Mouse (Mus musculus) CH12.LX (cell line): ENCODE data around the gene Iqgap3. TPM values are rescaled to one million over a fixed set of nuclear protein-coding genes. Genes with fewer than 3 reads are reported as not detected.

Source experiments
- DNase-seq: peaks from one replicate; pipeline ENCODE4 v3.0.0-alpha.2; 2013; ENCODE audit errors: extremely low read depth
- H3K27ac ChIP-seq: 2 replicates; pipeline ENCODE4 v1.5.1; 2012; ENCODE audit warnings: low read depth, mild to moderate bottlenecking, control low read depth, moderate library complexity; ENCODE audit not compliant: insufficient read depth
- H3K27me3 ChIP-seq: replicated peaks from 2 replicates; pipeline ENCODE3; 2012; ENCODE audit warnings: inconsistent platforms
- H3K36me3 ChIP-seq, 2 experiments: replicated peaks in 1 of 2; 2 replicates each; pipeline versions ENCODE3 to v1.6.1; 2012; ENCODE audit warnings: inconsistent platforms in 1 of 2, low read length in 1 of 2, mild to moderate bottlenecking in 1 of 2, mixed read lengths in 1 of 2, moderate library complexity in 1 of 2; ENCODE audit not compliant: control insufficient read depth in 1 of 2, insufficient read depth in 1 of 2
- H3K4me1 ChIP-seq, 2 experiments: 2 replicates each; pipeline ENCODE4 v1.6.1; 2012; ENCODE audit warnings: inconsistent platforms in 1 of 2, moderate library complexity in 1 of 2; ENCODE audit not compliant: insufficient read depth in 2 of 2, control insufficient read depth in 1 of 2
- H3K4me2 ChIP-seq: 2 replicates; pipeline ENCODE4 v1.6.1; 2012; ENCODE audit warnings: low read depth, mild to moderate bottlenecking, control low read depth; ENCODE audit not compliant: poor library complexity, insufficient read depth, severe bottlenecking
- H3K4me3 ChIP-seq, 3 experiments: fragments of 150-350 bp in 1 of 3; sonication (generic) in 1 of 3; replicated peaks in 1 of 3; 2 replicates each; pipeline versions ENCODE3 to v1.5.1; 2011 to 2012; ENCODE audit warnings: low read depth in 2 of 3, low read length in 2 of 3, mild to moderate bottlenecking in 2 of 3, moderate library complexity in 2 of 3, control low read depth in 1 of 3, improper control_type of control experiment in 1 of 3, inconsistent platforms in 1 of 3, mixed read lengths in 1 of 3; ENCODE audit not compliant: poor library complexity in 1 of 3
- H3K79me2 ChIP-seq: replicated peaks from 2 replicates; pipeline ENCODE4 v1.6.1; 2012; ENCODE audit warnings: mild to moderate bottlenecking, moderate library complexity; ENCODE audit not compliant: control insufficient read depth, poor library complexity, insufficient read depth, severe bottlenecking; ENCODE audit errors: extremely low read depth
- H3K9ac ChIP-seq: 2 replicates; pipeline ENCODE4 v1.6.1; 2012; ENCODE audit warnings: low read depth, mild to moderate bottlenecking, control low read depth, moderate library complexity; ENCODE audit not compliant: insufficient read depth
- H3K9me3 ChIP-seq: replicated peaks from 2 replicates; pipeline ENCODE3; 2012; ENCODE audit warnings: low read length, inconsistent platforms, mixed read lengths
- BHLHE40 ChIP-seq: IDR thresholded peaks from 2 replicates; pipeline ENCODE4 v1.6.1; 2011; ENCODE audit warnings: mild to moderate bottlenecking, low read depth, low read length, improper control_type of control experiment
- CHD1 ChIP-seq: IDR thresholded peaks from 2 replicates; pipeline ENCODE4 v1.6.1; 2012; ENCODE audit warnings: low read depth, low read length, improper control_type of control experiment, inconsistent platforms
- CHD2 ChIP-seq: IDR thresholded peaks from 2 replicates; pipeline ENCODE4 v1.6.1; 2011; ENCODE audit warnings: low read length, improper control_type of control experiment
- CTCF ChIP-seq, 2 experiments: IDR thresholded peaks in 1 of 2; conservative IDR thresholded peaks in 1 of 2; 2 replicates each; pipeline ENCODE4 v1.5.1; 2011 to 2012; ENCODE audit warnings: low read depth in 2 of 2, low read length in 2 of 2, improper control_type of control experiment in 1 of 2, inconsistent platforms in 1 of 2, mild to moderate bottlenecking in 1 of 2, moderate library complexity in 1 of 2
- E2F4 ChIP-seq: IDR thresholded peaks from 2 replicates; pipeline ENCODE4 v1.6.1; 2011; ENCODE audit warnings: low read depth, low read length, improper control_type of control experiment; ENCODE audit not compliant: insufficient replicate concordance
- ELF1 ChIP-seq: IDR thresholded peaks from 2 replicates; pipeline ENCODE4 v1.6.1; 2014; ENCODE audit warnings: low read depth, mild to moderate bottlenecking, inconsistent platforms, low read length, improper control_type of control experiment
- EP300 ChIP-seq: IDR thresholded peaks from 2 replicates; pipeline ENCODE4 v1.6.1; 2011; ENCODE audit warnings: low read length, improper control_type of control experiment
- HCFC1 ChIP-seq: IDR thresholded peaks from 2 replicates; pipeline ENCODE4 v1.6.1; 2012; ENCODE audit warnings: low read depth, mild to moderate bottlenecking, inconsistent platforms, low read length, improper control_type of control experiment
- IRF4 ChIP-seq: IDR thresholded peaks from 2 replicates; pipeline ENCODE4 v1.6.1; 2014; ENCODE audit warnings: low read depth, mild to moderate bottlenecking, inconsistent platforms, low read length, improper control_type of control experiment
- JUND ChIP-seq: conservative IDR thresholded peaks from 2 replicates; pipeline ENCODE4 v1.6.1; 2011; ENCODE audit warnings: low read depth, low read length, improper control_type of control experiment
- MAFK ChIP-seq: IDR thresholded peaks from 2 replicates; pipeline ENCODE4 v1.6.1; 2011; ENCODE audit warnings: low read length, improper control_type of control experiment; ENCODE audit not compliant: insufficient replicate concordance
- MAX ChIP-seq: IDR thresholded peaks from 2 replicates; pipeline ENCODE4 v1.6.1; 2011; ENCODE audit warnings: low read length, improper control_type of control experiment
- MAZ ChIP-seq: IDR thresholded peaks from 2 replicates; pipeline ENCODE4 v1.6.1; 2012; ENCODE audit warnings: low read depth, mild to moderate bottlenecking, inconsistent platforms, low read length, improper control_type of control experiment, moderate library complexity
- MEF2A ChIP-seq: IDR thresholded peaks from 2 replicates; pipeline ENCODE4 v1.6.1; 2014; ENCODE audit warnings: low read depth, mild to moderate bottlenecking, inconsistent platforms, low read length, improper control_type of control experiment, borderline replicate concordance
- MXI1 ChIP-seq: IDR thresholded peaks from 2 replicates; pipeline ENCODE4 v1.6.1; 2011; ENCODE audit warnings: mild to moderate bottlenecking, low read depth, low read length, improper control_type of control experiment
- MYC ChIP-seq: IDR thresholded peaks from 2 replicates; pipeline ENCODE4 v1.6.1; 2011; ENCODE audit warnings: low read depth, mild to moderate bottlenecking, improper control_type of control experiment, low read length
- NELFE ChIP-seq: IDR thresholded peaks from 2 replicates; pipeline ENCODE4 v1.6.1; 2011; ENCODE audit warnings: low read depth, low read length, improper control_type of control experiment
- NRF1 ChIP-seq: IDR thresholded peaks from 2 replicates; pipeline ENCODE4 v1.6.1; 2014; ENCODE audit warnings: low read depth, mild to moderate bottlenecking, inconsistent platforms, low read length, improper control_type of control experiment, moderate library complexity
- PAX5 ChIP-seq: IDR thresholded peaks from 2 replicates; pipeline ENCODE4 v1.6.1; 2012; ENCODE audit warnings: low read length, inconsistent platforms, mixed read lengths
- POLR2AphosphoS2 ChIP-seq: IDR thresholded peaks from 2 replicates; pipeline ENCODE4 v1.6.1; 2011; ENCODE audit warnings: low read depth, low read length, improper control_type of control experiment
- RAD21 ChIP-seq: IDR thresholded peaks from 2 replicates; pipeline ENCODE4 v1.6.1; 2011; ENCODE audit warnings: low read depth, mild to moderate bottlenecking, low read length, improper control_type of control experiment, moderate library complexity
- RCOR1 ChIP-seq: conservative IDR thresholded peaks from 2 replicates; pipeline ENCODE4 v1.6.1; 2012; ENCODE audit warnings: low read depth, mild to moderate bottlenecking, inconsistent platforms, low read length, improper control_type of control experiment
- SMC3 ChIP-seq: IDR thresholded peaks from 2 replicates; pipeline ENCODE4 v1.6.1; 2011; ENCODE audit warnings: low read depth, low read length, improper control_type of control experiment
- TBP ChIP-seq: conservative IDR thresholded peaks from 2 replicates; pipeline ENCODE4 v1.6.1; 2011; ENCODE audit warnings: low read depth, low read length, improper control_type of control experiment
- UBTF ChIP-seq: IDR thresholded peaks from 2 replicates; pipeline ENCODE4 v1.6.1; 2012; ENCODE audit warnings: low read depth, mild to moderate bottlenecking, inconsistent platforms, low read length, improper control_type of control experiment, moderate library complexity
- USF1 ChIP-seq: IDR thresholded peaks from 2 replicates; pipeline ENCODE4 v1.6.1; 2014; ENCODE audit warnings: low read depth, mild to moderate bottlenecking, inconsistent platforms, low read length, improper control_type of control experiment
- USF2 ChIP-seq: conservative IDR thresholded peaks from 2 replicates; pipeline ENCODE4 v1.6.1; 2011; ENCODE audit warnings: low read depth, low read length, improper control_type of control experiment
- ZC3H11A ChIP-seq: IDR thresholded peaks from 2 replicates; pipeline ENCODE4 v1.6.1; 2012; ENCODE audit warnings: low read depth, mild to moderate bottlenecking, inconsistent platforms, low read length, improper control_type of control experiment
- dilution Hi-C: fragments of 300-500 bp; cut with MboI; formaldehyde crosslinking; loops from 2 replicates; pipeline ENCODE4 v1.14.3; 2020; ENCODE audit warnings: low sequenced_read_pairs; ENCODE audit not compliant: extremely low pct_unique_long_range_greater_than_20kb, extremely low pct_ligation_motif_present
- in situ Hi-C: fragments of 300-500 bp; cut with MboI; formaldehyde crosslinking; loops from 3 replicates; pipeline ENCODE4 v1.14.3; 2019; ENCODE audit warnings: low sequenced_read_pairs, low pct_ligation_motif_present, low pct_unique_long_range_greater_than_20kb, mixed read lengths
- polyA plus RNA-seq: library from polyadenylated mRNA; unstranded; fragments of >175 nt; gene quantifications from 2 replicates; pipeline ENCODE4 v1.2.1, GENCODE M21; 2012; ENCODE audit warnings: low read depth; ENCODE audit not compliant: insufficient read length
- total RNA-seq, 2 experiments: library from RNA; depleted of rRNA; stranded (reverse); fragments of 300-350 nt in 1 of 2; fragments of >200 nt in 1 of 2; gene quantifications; 2 replicates each; pipeline ENCODE4 v1.2.3; 2012 to 2014

The Iqgap3 gene
- total and polyA plus RNA-seq, 3 experiments: 13.0 to 21.9 (median 18.3) TPM

DNA sequence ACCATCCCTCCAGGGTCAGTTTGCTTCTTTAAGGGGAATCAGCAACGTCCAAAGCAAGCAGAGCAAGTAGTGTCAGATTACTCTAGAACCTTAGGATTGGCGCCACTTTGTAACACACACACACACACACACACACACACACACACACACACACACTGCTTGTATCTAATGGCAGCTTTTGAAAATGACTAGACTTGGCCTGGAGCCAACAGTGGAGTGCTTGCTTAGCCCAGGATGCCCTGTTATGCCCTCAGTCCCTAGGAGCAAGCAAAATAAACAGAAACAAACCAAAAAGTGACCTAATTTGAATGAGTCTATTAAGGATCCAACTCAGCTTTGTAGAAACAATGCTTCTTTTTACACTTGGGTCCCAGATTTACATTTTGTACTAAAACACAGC lies 13.4 kb upstream of the Iqgap3 start:
- no peak overlapping the region for H3K9ac ChIP-seq
- no peaks in the 10 kb centered on the region for H3K36me3 ChIP-seq
- no peak for DNase-seq
- H3K79me2 ChIP-seq: no peaks in the 10 kb centered on the region
- in situ Hi-C loops (no loop called here), dilution Hi-C loops (no loop called here)
- TF ChIP-seq MAX (no peak), MAZ (no peak), POLR2AphosphoS2 (no peak), UBTF (no peak), USF2 (no peak)
- peaks cover 6% of the 10 kb centered on the region for H3K9me3 ChIP-seq
- H3K27me3 ChIP-seq: peaks cover 57% of the 10 kb centered on the region
- H3K4me1 ChIP-seq: no peaks in the 10 kb centered on the region
- no peak overlapping the region for H3K4me3 ChIP-seq
- no peak overlapping the region for H3K27ac ChIP-seq
- no peak overlapping the region for H3K4me2 ChIP-seq

DNA sequence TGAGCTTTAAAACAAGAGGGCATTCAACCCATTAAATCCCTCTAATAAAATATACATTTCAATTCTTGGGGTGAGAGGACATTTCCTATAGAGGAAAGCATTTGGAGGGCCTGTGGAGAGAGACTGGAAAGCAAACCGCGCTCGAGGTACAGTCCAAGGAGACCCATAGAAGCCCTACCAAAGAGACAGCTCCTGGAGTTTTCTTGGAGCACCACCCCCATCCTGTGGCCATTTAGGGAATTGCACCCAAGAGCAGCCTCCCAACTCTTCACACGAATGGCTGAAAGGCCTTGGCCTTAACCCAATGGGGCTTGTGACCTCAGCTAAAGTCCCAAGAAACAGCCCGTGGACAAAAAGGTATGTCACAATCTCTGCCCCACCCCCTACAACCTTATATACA lies 10.0 kb upstream of the Iqgap3 start:
- peak; percentile 82 for DNase-seq
- dilution Hi-C loops: no loop called here
- Histone ChIP-seq H3K9me3 (no peaks in the 10 kb centered on the region), H3K4me3 (no peak overlapping the region), H3K4me1 (no peaks in the 10 kb centered on the region), H3K27ac (no peak overlapping the region), H3K4me2 (no peak overlapping the region), H3K79me2 (no peaks in the 10 kb centered on the region), H3K36me3 (no peaks in the 10 kb centered on the region), H3K27me3 (peaks cover 79% of the 10 kb centered on the region), H3K9ac (no peak overlapping the region)
- in situ Hi-C loops: no loop called here
- TF ChIP-seq RCOR1 (no peak), MAFK (no peak), CTCF (conservative IDR thresholded peaks at IDR 0.05 in 1 of 2, IDR thresholded peaks at IDR 0.05 in 1 of 2; ENCODE audit: low read depth in 2 of 2, low read length in 2 of 2) (peak; percentile 81 to 98), ZC3H11A (peak; percentile 79), RAD21 (peak; percentile 98), JUND (no peak), SMC3 (peak; percentile 96), IRF4 (no peak), HCFC1 (no peak)

DNA sequence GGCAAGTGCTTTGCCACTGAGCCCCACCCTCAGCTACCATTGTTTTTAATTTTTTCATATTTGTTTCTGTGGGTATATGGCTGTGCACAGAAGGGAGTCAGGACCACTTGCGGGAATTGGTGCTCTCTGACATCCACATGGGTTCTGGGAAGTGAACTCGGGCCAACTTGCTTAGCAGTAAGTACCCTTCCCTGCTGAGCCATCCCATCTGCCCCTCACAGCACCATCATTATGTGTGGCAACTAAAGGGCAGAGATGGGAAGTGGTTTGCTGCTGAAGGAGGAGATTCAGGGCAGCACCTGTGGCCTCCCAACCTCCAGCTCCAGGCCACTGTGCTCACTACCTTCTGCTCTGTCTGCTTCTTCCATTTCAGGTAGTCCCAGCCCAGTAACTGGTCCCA lies 8.1 kb upstream of the Iqgap3 start:
- no peak overlapping the region for H3K4me3 ChIP-seq
- no peak overlapping the region for H3K9ac ChIP-seq
- no peaks in the 10 kb centered on the region for H3K79me2 ChIP-seq
- peaks cover 75% of the 10 kb centered on the region for H3K27me3 ChIP-seq
- DNase-seq: no peak
- H3K27ac ChIP-seq: no peak overlapping the region
- H3K36me3 ChIP-seq: no peaks in the 10 kb centered on the region
- in situ Hi-C loops (no loop called here), dilution Hi-C loops (no loop called here)
- H3K9me3 ChIP-seq: no peaks in the 10 kb centered on the region
- no peaks in the 10 kb centered on the region for H3K4me1 ChIP-seq
- H3K4me2 ChIP-seq: no peak overlapping the region
- TF ChIP-seq EP300 (no peak), MYC (no peak), IRF4 (no peak), MEF2A (no peak), TBP (no peak), ELF1 (no peak), POLR2AphosphoS2 (no peak), NELFE (no peak), BHLHE40 (no peak), USF1 (no peak), CHD2 (no peak), E2F4 (no peak), CHD1 (no peak), ZC3H11A (no peak), UBTF (no peak), MXI1 (no peak), NRF1 (no peak), PAX5 (no peak)
